Mouse (Mus musculus) olfactory bulb, adult 2 months (tissue): ENCODE results near the gene Epn2.

Experiments used
- CTCF ChIP-seq: fragments of 200-500 bp; IDR thresholded peaks from 2 replicates; pipeline ENCODE4 v1.5.1; 2012; ENCODE audit warnings: low read depth, mild to moderate bottlenecking, low read length, moderate library complexity; ENCODE audit not compliant: insufficient read depth
- POLR2A ChIP-seq: fragments of 200-500 bp; IDR thresholded peaks from 2 replicates; pipeline ENCODE4 v1.6.1; 2012; ENCODE audit warnings: mild to moderate bottlenecking, low read depth, low read length, moderate library complexity; ENCODE audit not compliant: insufficient read depth

- TF ChIP-seq CTCF (no peak), POLR2A (peak; percentile 49; the same call in 1 of the 2 replicates)
Observed at GRCm38 (mm10) chr11:61494129-61494997, 85.1 kb downstream of the Epn2 start, which contains the start of gene Mapk7.
